Mouse (Mus musculus): ENCODE measurements around the gene Tmem30b. TPM values are rescaled to one million over a fixed set of nuclear protein-coding genes. Genes with fewer than 3 reads are reported as not detected.

The Tmem30b gene
- 30.7 and 34.2 TPM in 2 replicates for polyA plus RNA-seq (2015; fragmentation: Nextera tagmentation; extraction: Ambion mirVana)

GRCm38 (mm10) chr12:73546086-73546711, at the start of gene Tmem30b:
Gene Tmem30b, minus strand, starts transcription at chr12:73546392.
- peak within 1 kb of the TSS; percentile 75 for H3K27ac ChIP-seq
- ATAC-seq (ENCODE audit: insufficient read depth, low FRiP score, low read depth) = peak; percentile 91
- 0 out of 2 replicates have a peak, but pooled peaks cover 8% of the 10 kb centered on the region for H3K4me1 ChIP-seq
- H3K9me3 ChIP-seq = no peaks in the 10 kb centered on the region
- under 1% methylated on average over 53 of the region's 61 CpGs for WGBS
- no peaks in the 10 kb centered on the region for H3K36me3 ChIP-seq
- peaks cover 51% of the 10 kb centered on the region for H3K27me3 ChIP-seq (replicated peaks)
- peak within 1 kb of the TSS; percentile 53 for H3K4me3 ChIP-seq (replicated peaks)
- peak within 1 kb of the TSS; percentile 81 for H3K4me2 ChIP-seq
- peak within 1 kb of the TSS; percentile 38; the same call in 1 of the 2 replicates for H3K9ac ChIP-seq

- Histone ChIP-seq H3K4me3 (replicated peaks) (no peak overlapping the region), H3K9me3 (no peaks in the 10 kb centered on the region), H3K9ac (no peak overlapping the region), H3K4me1 (no peaks in the 10 kb centered on the region), H3K4me2 (no peak overlapping the region), H3K27me3 (replicated peaks) (no peaks in the 10 kb centered on the region), H3K36me3 (no peaks in the 10 kb centered on the region), H3K27ac (no peak overlapping the region)
- no peak for ATAC-seq (ENCODE audit: insufficient read depth, low FRiP score, low read depth)
- WGBS = 70% methylated on average over 8 of the region's 8 CpGs
These were observed 49.0 kb upstream of the Tmem30b start for GRCm38 (mm10) chr12:73595226-73595625.

- Histone ChIP-seq H3K4me1 (no peaks in the 10 kb centered on the region), H3K9ac (no peak overlapping the region), H3K4me3 (replicated peaks) (no peak overlapping the region), H3K9me3 (no peaks in the 10 kb centered on the region), H3K4me2 (no peak overlapping the region), H3K36me3 (no peaks in the 10 kb centered on the region), H3K27ac (no peak overlapping the region), H3K27me3 (replicated peaks) (no peaks in the 10 kb centered on the region)
- WGBS = 78% methylated on average over 9 of the region's 9 CpGs
- no peak for ATAC-seq (ENCODE audit: insufficient read depth, low FRiP score, low read depth)
These were observed 48.1 kb upstream of the Tmem30b start for GRCm38 (mm10) chr12:73594177-73594745.

GRCm38 (mm10) chr12:73593021-73593798, 47.0 kb upstream of the Tmem30b start:
- Histone ChIP-seq H3K27ac (no peak overlapping the region), H3K4me1 (no peaks in the 10 kb centered on the region), H3K9ac (no peak overlapping the region), H3K9me3 (no peaks in the 10 kb centered on the region), H3K4me2 (no peak overlapping the region), H3K36me3 (no peaks in the 10 kb centered on the region), H3K27me3 (replicated peaks) (no peaks in the 10 kb centered on the region), H3K4me3 (replicated peaks) (no peak overlapping the region)
- WGBS = 79% methylated on average over 12 of the region's 12 CpGs
- no peak for ATAC-seq (ENCODE audit: insufficient read depth, low FRiP score, low read depth)

- no peaks in the 10 kb centered on the region for H3K36me3 ChIP-seq
- no peaks in the 10 kb centered on the region for H3K4me1 ChIP-seq
- no peaks in the 10 kb centered on the region for H3K27me3 ChIP-seq (replicated peaks)
- no peak overlapping the region for H3K27ac ChIP-seq
- H3K9ac ChIP-seq = no peak overlapping the region
- H3K4me2 ChIP-seq = no peak overlapping the region
- 74% methylated on average over 6 of the region's 11 CpGs for WGBS
- no peak for ATAC-seq (ENCODE audit: insufficient read depth, low FRiP score, low read depth)
- H3K4me3 ChIP-seq (replicated peaks) = no peak overlapping the region
- H3K9me3 ChIP-seq = no peaks in the 10 kb centered on the region
These were observed 45.4 kb upstream of the Tmem30b start for GRCm38 (mm10) chr12:73591625-73592024.

GRCm38 (mm10) chr12:73590627-73591276, 44.6 kb upstream of the Tmem30b start:
- H3K27ac ChIP-seq = no peak overlapping the region
- no peaks in the 10 kb centered on the region for H3K36me3 ChIP-seq
- no peaks in the 10 kb centered on the region for H3K9me3 ChIP-seq
- no peaks in the 10 kb centered on the region for H3K27me3 ChIP-seq (replicated peaks)
- no peak for ATAC-seq (ENCODE audit: insufficient read depth, low FRiP score, low read depth)
- H3K9ac ChIP-seq = no peak overlapping the region
- H3K4me2 ChIP-seq = no peak overlapping the region
- H3K4me1 ChIP-seq = peaks cover 1% of the 10 kb centered on the region; the same call in 1 of the 2 replicates
- 71% methylated on average over 15 of the region's 15 CpGs for WGBS
- no peak overlapping the region for H3K4me3 ChIP-seq (replicated peaks)

- Histone ChIP-seq H3K9ac (no peak overlapping the region), H3K27ac (no peak overlapping the region), H3K4me3 (replicated peaks) (no peak overlapping the region), H3K27me3 (replicated peaks) (no peaks in the 10 kb centered on the region), H3K4me2 (no peak overlapping the region), H3K36me3 (no peaks in the 10 kb centered on the region), H3K4me1 (peaks cover 6% of the 10 kb centered on the region; the same call in 1 of the 2 replicates), H3K9me3 (no peaks in the 10 kb centered on the region)
- 55% methylated on average over 3 of the region's 3 CpGs for WGBS
- ATAC-seq (ENCODE audit: insufficient read depth, low FRiP score, low read depth) = no peak
These were observed 41.1 kb upstream of the Tmem30b start for GRCm38 (mm10) chr12:73587262-73587661.

- Histone ChIP-seq H3K27ac (no peak overlapping the region; the same call in 1 of the 2 replicates), H3K9me3 (no peaks in the 10 kb centered on the region), H3K36me3 (no peaks in the 10 kb centered on the region), H3K27me3 (replicated peaks) (peaks cover 8% of the 10 kb centered on the region; the same call in 1 of the 2 replicates), H3K4me3 (replicated peaks) (peak overlapping the region; percentile 78), H3K4me2 (peak overlapping the region; percentile 91), H3K4me1 (peaks cover 6% of the 10 kb centered on the region; the same call in 1 of the 2 replicates), H3K9ac (0 out of 2 replicates have a peak overlapping the region, but pooled peaks have one; percentile 76)
- no peak for ATAC-seq (ENCODE audit: insufficient read depth, low FRiP score, low read depth)
- WGBS = 4% methylated on average over 7 of the region's 7 CpGs
These were observed 39.7 kb upstream of the Tmem30b start for GRCm38 (mm10) chr12:73585850-73586249.

- Histone ChIP-seq H3K9ac (peak overlapping the region; percentile 76), H3K4me2 (peak overlapping the region; percentile 91), H3K36me3 (no peaks in the 10 kb centered on the region), H3K27me3 (replicated peaks) (peaks cover 8% of the 10 kb centered on the region; the same call in 1 of the 2 replicates), H3K27ac (peak overlapping the region; percentile 81), H3K9me3 (no peaks in the 10 kb centered on the region), H3K4me1 (peaks cover 6% of the 10 kb centered on the region; the same call in 1 of the 2 replicates), H3K4me3 (replicated peaks) (peak overlapping the region; percentile 78)
- under 1% methylated on average over 33 of the region's 33 CpGs for WGBS
- ATAC-seq (ENCODE audit: insufficient read depth, low FRiP score, low read depth) = no peak
These were observed 39.1 kb upstream of the Tmem30b start for GRCm38 (mm10) chr12:73585241-73585801.

- under 1% methylated on average over 53 of the region's 61 CpGs for WGBS
- Histone ChIP-seq H3K27me3 (replicated peaks) (peaks cover 8% of the 10 kb centered on the region; the same call in 1 of the 2 replicates), H3K36me3 (no peaks in the 10 kb centered on the region), H3K27ac (peak within 1 kb of the TSS; percentile 81), H3K9me3 (no peaks in the 10 kb centered on the region), H3K4me3 (replicated peaks) (peak within 1 kb of the TSS; percentile 78), H3K9ac (peak within 1 kb of the TSS; percentile 76), H3K4me1 (peaks cover 6% of the 10 kb centered on the region; the same call in 1 of the 2 replicates), H3K4me2 (peak within 1 kb of the TSS; percentile 91)
- ATAC-seq (ENCODE audit: insufficient read depth, low FRiP score, low read depth) = peak; percentile 87
These were observed 38.5 kb upstream of the Tmem30b start, which contains the start of gene Prkch for GRCm38 (mm10) chr12:73584610-73585240. Gene Prkch, plus strand, starts transcription at chr12:73584796.
